In genomic region chr8:43331657-43332056, GRCm38 (mm10) we compare ENCODE assay signal across 30 mouse cellular contexts. TPM values are rescaled to one million over a fixed set of nuclear protein-coding genes. Genes with fewer than 3 reads are reported as not detected.
"Had no signal": no experiment of that assay in that cellular context is flagged by ENCODE, and none has a peak within 500 bp of the region (broad histone marks: within the 10 kb centered on the region; RNA-seq: fewer than 3 reads in every experiment).

No protein-coding gene starts in this region.

- H3K4me3 ChIP-seq: layer of hippocampus, adult 2 months; limb, embryonic 10.5 days; limb, embryonic 13.5 days; liver, embryonic 12.5 days; liver, embryonic 15.5 days; lung, embryonic 15.5 days; megakaryocyte, embryonic 14.5 days; midbrain, embryonic 10.5 days; midbrain, embryonic 15.5 days; neural tube, embryonic 12.5 days; neural tube, embryonic 15.5 days had no signal

- ATAC-seq: liver, embryonic 12.5 days; midbrain, embryonic 15.5 days had no signal

- H3K36me3 ChIP-seq: limb, embryonic 10.5 days; limb, embryonic 13.5 days; liver, embryonic 12.5 days; liver, embryonic 15.5 days; lung, embryonic 15.5 days; midbrain, embryonic 10.5 days; midbrain, embryonic 15.5 days; neural tube, embryonic 12.5 days; neural tube, embryonic 15.5 days had no signal

- H3K4me2 ChIP-seq: limb, embryonic 13.5 days; liver, embryonic 12.5 days; liver, embryonic 15.5 days; lung, embryonic 15.5 days; midbrain, embryonic 15.5 days; neural tube, embryonic 12.5 days; neural tube, embryonic 15.5 days had no signal

- H3K9ac ChIP-seq: limb, embryonic 13.5 days; liver, embryonic 12.5 days; liver, embryonic 15.5 days; lung, embryonic 15.5 days; midbrain, embryonic 15.5 days; neural tube, embryonic 12.5 days; neural tube, embryonic 15.5 days had no signal

- H3K27me3 ChIP-seq: limb, embryonic 13.5 days; liver, embryonic 12.5 days; liver, embryonic 15.5 days; lung, embryonic 15.5 days; megakaryocyte, embryonic 14.5 days; midbrain, embryonic 15.5 days; neural tube, embryonic 12.5 days; neural tube, embryonic 15.5 days had no signal

- H3K9me3 ChIP-seq: limb, embryonic 10.5 days; limb, embryonic 13.5 days; liver, embryonic 12.5 days; liver, embryonic 15.5 days; lung, embryonic 15.5 days; midbrain, embryonic 10.5 days; midbrain, embryonic 15.5 days; neural tube, embryonic 12.5 days; neural tube, embryonic 15.5 days had no signal

- H3K4me1 ChIP-seq: limb, embryonic 10.5 days; limb, embryonic 13.5 days; liver, embryonic 12.5 days; liver, embryonic 15.5 days; lung, embryonic 15.5 days; megakaryocyte, embryonic 14.5 days; midbrain, embryonic 10.5 days; midbrain, embryonic 15.5 days; neural tube, embryonic 12.5 days; neural tube, embryonic 15.5 days had no signal

- H3K27ac ChIP-seq: kidney, postnatal 0 days; layer of hippocampus, adult 2 months; limb, embryonic 10.5 days; limb, embryonic 13.5 days; liver, embryonic 12.5 days; liver, embryonic 15.5 days; lung, embryonic 15.5 days; midbrain, embryonic 10.5 days; midbrain, embryonic 15.5 days; neural tube, embryonic 12.5 days; neural tube, embryonic 15.5 days; stomach, postnatal 0 days had no signal

- DNase-seq: kidney, adult 9 months; kidney, postnatal 25 days; layer of hippocampus, adult 9-11 months; liver; lung, adult 18-20 months; lung, postnatal 10 days; lung, postnatal 36 days; right cerebral cortex, adult 18-20 months; right cerebral cortex, postnatal 14 days; right cerebral cortex, postnatal 4 days; thymus, adult 2 months; thymus, postnatal 14 days had no signal

RNA-seq across cellular contexts. Expression of gene Zfp42, which starts 24.9 kb away (rescaled TPM):
- total RNA-seq: layer of hippocampus, adult 2 months; layer of hippocampus, postnatal 25 days; left cerebral cortex, adult 18-20 months; left cerebral cortex, postnatal 25 days had no signal
- polyA plus RNA-seq: kidney, postnatal 0 days; large intestine, adult 2 months; liver, embryonic 12.5 days; liver, embryonic 15.5 days; lung, embryonic 15.5 days; midbrain, embryonic 15.5 days; neural tube, embryonic 12.5 days; stomach, embryonic 14.5 days; thymus, adult 2 months had no signal
